Mouse (Mus musculus) bone marrow macrophage, adult 2 months (primary cell): ENCODE measurements at regions not wholly inside any gene's neighbourhood (a gene's known extent, or its start where the extent isn't known, plus 50 kb on each side); places are given as distances from the start of the nearest gene placed in this dataset.

Source experiments
- CTCF ChIP-seq: IDR thresholded peaks from 2 replicates; pipeline ENCODE4 v1.5.1; 2012; ENCODE audit warnings: low read depth, mild to moderate bottlenecking, low read length, moderate library complexity
- POLR2A ChIP-seq: IDR thresholded peaks from 2 replicates; pipeline ENCODE4 v1.6.1; 2012; ENCODE audit warnings: mild to moderate bottlenecking, low read depth, low read length, borderline replicate concordance

DNA sequence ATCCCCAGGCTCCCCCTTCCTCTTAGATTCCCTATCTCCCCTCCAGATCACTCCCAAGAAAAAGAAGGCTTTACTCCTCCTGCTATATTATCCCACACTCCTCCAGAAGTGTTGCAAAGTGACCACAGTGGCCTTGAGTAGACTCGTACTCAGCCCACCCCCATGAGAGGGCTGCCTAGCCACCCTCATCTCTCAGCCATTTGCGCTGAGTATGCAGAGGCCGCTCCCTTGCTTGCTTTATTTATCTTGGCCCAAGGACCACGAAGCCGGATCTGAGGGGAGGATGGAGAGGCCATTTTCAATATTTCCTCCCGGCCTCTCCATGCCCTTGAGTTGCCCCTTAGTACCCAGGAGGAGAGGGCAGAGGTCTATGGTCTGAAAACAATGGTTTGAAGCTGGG lies 151.9 kb downstream of the Pja1 start:
- TF ChIP-seq POLR2A = no peak
- TF ChIP-seq CTCF = no peak
